Mouse (Mus musculus): ENCODE measurements around the gene Vat1. TPM values are rescaled to one million over a fixed set of nuclear protein-coding genes. Genes with fewer than 3 reads are reported as not detected.
"Not testable (repeated sequence)": the region's sequence is repeated elsewhere in the genome, so short reads cannot be mapped to it uniquely, and the experiment has no call there.

Vat1 gene
- polyA plus RNA-seq, 1 experiment, result 224 TPM

GRCm38 (mm10) chr11:101468263-101468688 lies 2.2 kb upstream of the Vat1 start:
- Histone ChIP-seq H3K4me1 (ENCODE audit: control insufficient read depth, insufficient read depth, low read length) (peaks cover 6% of the 10 kb centered on the region), H3K4me3 (replicated peaks; ENCODE audit: extremely low read depth, low read depth, low read length) (peak overlapping the region; percentile 65)
- peak; percentile 52 for DNase-seq
- under 1% methylated on average over 24 of the region's 31 CpGs for WGBS
- TF ChIP-seq POLR2A (IDR thresholded peaks at IDR 0.05; ENCODE audit: borderline replicate concordance, extremely low read depth, low read depth, low read length) (no peak), CTCF (IDR thresholded peaks at IDR 0.05; ENCODE audit: insufficient read depth, low read length) (no peak)

GRCm38 (mm10) chr11:101467477-101468262 lies 1.6 kb upstream of the Vat1 start:
- TF ChIP-seq POLR2A (IDR thresholded peaks at IDR 0.05; ENCODE audit: borderline replicate concordance, extremely low read depth, low read depth, low read length), result no peak
- TF ChIP-seq CTCF (IDR thresholded peaks at IDR 0.05; ENCODE audit: insufficient read depth, low read length), result peak; percentile 31
- Histone ChIP-seq H3K4me1 (ENCODE audit: control insufficient read depth, insufficient read depth, low read length) (peaks cover 6% of the 10 kb centered on the region), H3K4me3 (replicated peaks; ENCODE audit: extremely low read depth, low read depth, low read length) (peak overlapping the region; percentile 87)
- WGBS, result under 1% methylated on average over 53 of the region's 54 CpGs
- peak; percentile 74 for DNase-seq

- H3K4me3 ChIP-seq (replicated peaks; ENCODE audit: extremely low read depth, low read depth, low read length); H3K4me1 ChIP-seq (ENCODE audit: control insufficient read depth, insufficient read depth, low read length); DNase-seq: not testable (repeated sequence)
- WGBS, result 52% methylated on average over 5 of the region's 5 CpGs
Observed at GRCm38 (mm10) chr11:101466552-101466950, 521 bp upstream of the Vat1 start.

GRCm38 (mm10) chr11:101465101-101465868 lies 745 bp downstream of the Vat1 start:
- DNase-seq, result peak; percentile 70
- under 1% methylated on average over 51 of the region's 51 CpGs for WGBS
- Histone ChIP-seq H3K4me3 (replicated peaks; ENCODE audit: extremely low read depth, low read depth, low read length) (peak overlapping the region; percentile 96), H3K4me1 (ENCODE audit: control insufficient read depth, insufficient read depth, low read length) (peaks cover 6% of the 10 kb centered on the region)
- TF ChIP-seq CTCF (IDR thresholded peaks at IDR 0.05; ENCODE audit: insufficient read depth, low read length) (no peak), POLR2A (IDR thresholded peaks at IDR 0.05; ENCODE audit: borderline replicate concordance, extremely low read depth, low read depth, low read length) (no peak)

GRCm38 (mm10) chr11:101464211-101465100 lies 1.6 kb downstream of the Vat1 start, which contains the start of gene Rnd2:
Gene Rnd2 (plus strand): TSS chr11:101464999.
- Histone ChIP-seq H3K4me3 (replicated peaks; ENCODE audit: extremely low read depth, low read depth, low read length) (peak within 1 kb of the TSS; percentile 96), H3K4me1 (ENCODE audit: control insufficient read depth, insufficient read depth, low read length) (peaks cover 15% of the 10 kb centered on the region)
- peak; percentile 39 for DNase-seq
- TF ChIP-seq POLR2A (IDR thresholded peaks at IDR 0.05; ENCODE audit: borderline replicate concordance, extremely low read depth, low read depth, low read length), result no peak
- no peak for TF ChIP-seq CTCF (IDR thresholded peaks at IDR 0.05; ENCODE audit: insufficient read depth, low read length)
- WGBS, result 8% methylated on average over 12 of the region's 12 CpGs

- Histone ChIP-seq H3K4me3 (replicated peaks; ENCODE audit: extremely low read depth, low read depth, low read length) (no peak overlapping the region), H3K4me1 (ENCODE audit: control insufficient read depth, insufficient read depth, low read length) (peaks cover 17% of the 10 kb centered on the region)
- TF ChIP-seq POLR2A (IDR thresholded peaks at IDR 0.05; ENCODE audit: borderline replicate concordance, extremely low read depth, low read depth, low read length), result no peak
- no peak for TF ChIP-seq CTCF (IDR thresholded peaks at IDR 0.05; ENCODE audit: insufficient read depth, low read length)
- 22% methylated on average over 13 of the region's 13 CpGs for WGBS
- no peak for DNase-seq
Observed at GRCm38 (mm10) chr11:101462583-101463440, 3.2 kb downstream of the Vat1 start.

- Histone ChIP-seq H3K4me3 (replicated peaks; ENCODE audit: extremely low read depth, low read depth, low read length) (no peak overlapping the region), H3K4me1 (ENCODE audit: control insufficient read depth, insufficient read depth, low read length) (peaks cover 15% of the 10 kb centered on the region)
- TF ChIP-seq CTCF (IDR thresholded peaks at IDR 0.05; ENCODE audit: insufficient read depth, low read length) (no peak), POLR2A (IDR thresholded peaks at IDR 0.05; ENCODE audit: borderline replicate concordance, extremely low read depth, low read depth, low read length) (no peak)
- 90% methylated on average over 14 of the region's 14 CpGs for WGBS
- no peak for DNase-seq
Observed at GRCm38 (mm10) chr11:101462141-101462540, 3.9 kb downstream of the Vat1 start.

- H3K4me3 ChIP-seq (replicated peaks; ENCODE audit: extremely low read depth, low read depth, low read length), result no peak overlapping the region
- no peak for DNase-seq
- H3K4me1 ChIP-seq (ENCODE audit: control insufficient read depth, insufficient read depth, low read length), result peaks cover 15% of the 10 kb centered on the region; the same call in 1 of the 2 replicates
- TF ChIP-seq POLR2A (IDR thresholded peaks at IDR 0.05; ENCODE audit: borderline replicate concordance, extremely low read depth, low read depth, low read length) (no peak), CTCF (IDR thresholded peaks at IDR 0.05; ENCODE audit: insufficient read depth, low read length) (no peak)
- WGBS, result 81% methylated on average over 15 of the region's 15 CpGs
Observed at GRCm38 (mm10) chr11:101460321-101460720, 5.7 kb downstream of the Vat1 start.
